Mouse (Mus musculus) midbrain, embryonic 14.5 days (tissue): ENCODE measurements around the gene Klhl36. TPM values are rescaled to one million over a fixed set of nuclear protein-coding genes. Genes with fewer than 3 reads are reported as not detected.
"Not testable (repeated sequence)": the region's sequence is repeated elsewhere in the genome, so short reads cannot be mapped to it uniquely, and the experiment has no call there.

Source experiments
- ATAC-seq: fragments of 200-750 bp; cut with Nextera tagmentation; 2 replicates; pipeline ENCODE4 v1.8.0; 2017; ENCODE audit warnings: moderate number of reproducible peaks, moderate library complexity; ENCODE audit not compliant: low FRiP score, low TSS enrichment
- DNase-seq: peaks from one replicate; pipeline ENCODE4 v3.0.0-alpha.2; 2015
- H3K27ac ChIP-seq: fragments of 300-500 bp; sonication (generic); replicated peaks from 2 replicates; pipeline ENCODE4 v1.5.1; 2014; ENCODE audit warnings: mild to moderate bottlenecking, low read depth, low read length, moderate library complexity
- H3K27me3 ChIP-seq: fragments of 300-500 bp; sonication (generic); 2 replicates; pipeline ENCODE4 v1.6.1; 2014; ENCODE audit warnings: low read length, control low read depth, mixed read lengths; ENCODE audit not compliant: control insufficient read depth, insufficient read depth
- H3K36me3 ChIP-seq: fragments of 300-500 bp; sonication (generic); 2 replicates; pipeline ENCODE4 v1.6.1; 2014; ENCODE audit warnings: low read length, control low read depth; ENCODE audit not compliant: control insufficient read depth, insufficient read depth
- H3K4me1 ChIP-seq: fragments of 300-500 bp; sonication (generic); 2 replicates; pipeline ENCODE4 v1.6.1; 2014; ENCODE audit warnings: mild to moderate bottlenecking, antibody characterized with exemption, low read length, control low read depth; ENCODE audit not compliant: control insufficient read depth, insufficient read depth
- H3K4me2 ChIP-seq: fragments of 300-500 bp; sonication (generic); 2 replicates; pipeline ENCODE4 v1.6.1; 2014; ENCODE audit warnings: mild to moderate bottlenecking, low read length, moderate library complexity
- H3K4me3 ChIP-seq: fragments of 300-500 bp; sonication (generic); replicated peaks from 2 replicates; pipeline ENCODE4 v1.5.1; 2014; ENCODE audit warnings: low read depth, low read length
- H3K9ac ChIP-seq: fragments of 300-500 bp; sonication (generic); replicated peaks from 2 replicates; pipeline ENCODE4 v1.6.1; 2014; ENCODE audit warnings: mild to moderate bottlenecking, low read length, moderate library complexity
- H3K9me3 ChIP-seq: fragments of 300-500 bp; sonication (generic); 2 replicates; pipeline ENCODE4 v1.6.1; 2016; ENCODE audit warnings: low read length, control low read depth, mixed read lengths; ENCODE audit not compliant: control insufficient read depth
- WGBS: fragments of 180-500 bp; shearing (Covaris S2); extraction: QIAGEN DNeasy Blood & Tissue Kit; methylation state at CpG from one replicate; pipeline ENCODE4 v1.1.7; 2014; 5-methylcytosine and 5-hydroxymethylcytosine counted together
- polyA plus RNA-seq: library from polyadenylated mRNA; unstranded; fragments of >200 nt; fragmentation: Nextera tagmentation; extraction: Ambion mirVana; gene quantifications from 2 replicates; pipeline ENCODE4 v1.2.1, GENCODE M21; 2014

The Klhl36 gene
- polyA plus RNA-seq, 1 experiment from 2014 or later = 14.0 TPM

DNA sequence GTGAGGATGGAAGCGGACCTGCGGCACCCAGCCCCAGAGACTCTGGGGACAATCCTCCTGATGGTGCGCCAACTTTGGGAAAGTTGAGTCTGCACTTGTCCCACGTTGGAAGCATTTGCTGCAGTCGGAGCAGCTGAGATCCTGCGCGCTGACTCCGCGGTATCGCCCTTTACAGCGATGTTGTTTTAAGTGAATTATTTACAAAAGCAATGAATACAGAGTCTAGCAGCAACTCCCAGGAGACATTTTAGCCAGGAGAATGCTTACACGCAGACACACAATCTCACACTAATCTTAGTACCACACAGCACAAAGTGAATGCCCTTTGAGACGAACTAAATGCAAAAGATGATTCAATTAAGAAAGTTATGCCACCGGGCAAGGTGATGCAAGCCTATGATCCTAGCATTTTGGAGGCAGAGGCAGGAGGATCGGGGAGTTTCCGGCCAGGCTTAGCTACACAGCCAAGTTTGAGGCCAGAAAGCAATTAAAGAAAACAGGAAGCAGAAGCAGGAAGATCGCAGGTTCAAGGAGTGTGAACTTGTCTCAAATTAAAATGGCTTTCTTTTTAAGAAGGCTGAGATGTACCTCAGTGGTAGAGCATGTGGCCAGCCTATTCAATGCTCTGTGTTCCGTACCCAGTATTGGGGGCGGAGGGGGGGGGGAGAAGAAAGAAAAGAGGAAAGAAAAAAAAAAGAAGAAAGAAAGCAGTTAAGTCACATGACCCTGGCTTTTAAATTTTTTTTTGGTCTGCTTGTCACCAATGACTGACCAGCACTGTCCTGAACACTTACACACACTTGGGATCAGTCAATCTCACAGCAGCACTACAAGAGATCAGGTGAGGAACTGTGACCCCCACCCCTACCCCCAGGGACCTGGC, 23.7 kb upstream of the Klhl36 start:
- H3K36me3 ChIP-seq = 0 out of 2 replicates have a peak, but pooled peaks cover 7% of the 10 kb centered on the region
- ATAC-seq (no peak), DNase-seq (no peak)
- peak overlapping the region; percentile 55 for H3K27ac ChIP-seq
- peak overlapping the region; percentile 78 for H3K9ac ChIP-seq
- H3K4me3 ChIP-seq = peak overlapping the region; percentile 73
- no peaks in the 10 kb centered on the region for H3K9me3 ChIP-seq
- no peaks in the 10 kb centered on the region for H3K27me3 ChIP-seq
- peak overlapping the region; percentile 78 for H3K4me2 ChIP-seq
- WGBS = 63% methylated on average over 19 of the region's 19 CpGs
- peaks cover 49% of the 10 kb centered on the region for H3K4me1 ChIP-seq

DNA sequence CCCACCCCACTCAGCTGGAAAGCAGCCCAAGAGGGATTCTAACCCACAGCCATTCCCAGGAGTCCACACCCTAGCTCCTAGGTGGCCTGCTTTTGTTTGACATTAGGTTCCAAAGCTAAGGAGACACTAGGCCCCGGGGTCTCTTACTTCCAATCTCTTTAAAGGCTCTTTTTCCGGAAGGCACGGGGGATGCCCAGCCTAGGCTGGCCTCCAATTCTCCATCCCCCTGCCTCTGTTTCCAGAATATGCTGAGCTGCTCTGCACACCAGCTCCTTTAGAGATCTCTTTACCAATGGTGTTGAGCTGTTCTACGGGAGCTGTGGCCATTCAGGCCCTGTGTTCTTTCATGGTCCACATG, 23.1 kb upstream of the Klhl36 start:
- ATAC-seq (no peak), DNase-seq (no peak)
- Histone ChIP-seq H3K27me3 (no peaks in the 10 kb centered on the region), H3K9me3 (no peaks in the 10 kb centered on the region), H3K27ac (peak overlapping the region; percentile 55; the same call in 1 of the 2 replicates), H3K4me3 (peak overlapping the region; percentile 73), H3K4me1 (peaks cover 48% of the 10 kb centered on the region), H3K4me2 (peak overlapping the region; percentile 78), H3K36me3 (0 out of 2 replicates have a peak, but pooled peaks cover 7% of the 10 kb centered on the region), H3K9ac (peak overlapping the region; percentile 78)
- 40% methylated on average over 4 of the region's 4 CpGs for WGBS

GRCm38 (mm10) chr8:119839419-119840021, 22.5 kb upstream of the Klhl36 start:
- ATAC-seq = 0 out of 2 replicates have a peak, but pooled peaks have one; percentile 2
- Histone ChIP-seq H3K4me2 (peak overlapping the region; percentile 78), H3K9me3 (no peaks in the 10 kb centered on the region), H3K4me1 (peaks cover 48% of the 10 kb centered on the region), H3K4me3 (peak overlapping the region; percentile 73), H3K9ac (peak overlapping the region; percentile 78), H3K27me3 (no peaks in the 10 kb centered on the region), H3K27ac (peak overlapping the region; percentile 87), H3K36me3 (0 out of 2 replicates have a peak, but pooled peaks cover 3% of the 10 kb centered on the region)
- 10% methylated on average over 14 of the region's 14 CpGs for WGBS
- DNase-seq = peak; percentile 54

- H3K4me3 ChIP-seq = peak within 1 kb of the TSS; percentile 73
- peaks cover 48% of the 10 kb centered on the region for H3K4me1 ChIP-seq
- peak; percentile 96 for ATAC-seq
These were observed 21.7 kb upstream of the Klhl36 start, which contains the start of gene Cotl1 for GRCm38 (mm10) chr8:119840275-119840808. Gene Cotl1 (minus strand): TSS chr8:119840544.

GRCm38 (mm10) chr8:119840905-119841411, 21.1 kb upstream of the Klhl36 start:
- Histone ChIP-seq H3K27me3 (no peaks in the 10 kb centered on the region), H3K9ac (peak overlapping the region; percentile 78), H3K4me2 (peak overlapping the region; percentile 78), H3K36me3 (0 out of 2 replicates have a peak, but pooled peaks cover 3% of the 10 kb centered on the region), H3K27ac (peak overlapping the region; percentile 87), H3K4me1 (peaks cover 43% of the 10 kb centered on the region), H3K4me3 (peak overlapping the region; percentile 73), H3K9me3 (no peaks in the 10 kb centered on the region)
- peak; percentile 57 for DNase-seq
- 8% methylated on average over 8 of the region's 8 CpGs for WGBS
- peak; percentile 38; the same call in 1 of the 2 replicates for ATAC-seq

More at GRCm38 (mm10) chr8:119840275-119840808, 21.7 kb upstream of the Klhl36 start, which contains the start of gene Cotl1:
- DNase-seq = peak; percentile 100
- 0 out of 2 replicates have a peak, but pooled peaks cover 3% of the 10 kb centered on the region for H3K36me3 ChIP-seq
- no peaks in the 10 kb centered on the region for H3K9me3 ChIP-seq
- peak within 1 kb of the TSS; percentile 78 for H3K9ac ChIP-seq
- WGBS = under 1% methylated on average over 57 of the region's 57 CpGs
- H3K27ac ChIP-seq = peak within 1 kb of the TSS; percentile 87
- H3K4me2 ChIP-seq = peak within 1 kb of the TSS; percentile 78
- H3K27me3 ChIP-seq = no peaks in the 10 kb centered on the region

- Histone ChIP-seq H3K27ac (no peak overlapping the region), H3K4me2 (no peak overlapping the region), H3K9ac (no peak overlapping the region), H3K9me3 (no peaks in the 10 kb centered on the region), H3K27me3 (no peaks in the 10 kb centered on the region), H3K36me3 (no peaks in the 10 kb centered on the region), H3K4me3 (no peak overlapping the region), H3K4me1 (peaks cover 19% of the 10 kb centered on the region)
- WGBS = 3% methylated on average over 4 of the region's 4 CpGs
- no peak for ATAC-seq
- peak; percentile 90 for DNase-seq
These were observed 18.6 kb upstream of the Klhl36 start for GRCm38 (mm10) chr8:119843444-119843843.

- WGBS = 47% methylated on average over 8 of the region's 8 CpGs
- Histone ChIP-seq H3K36me3 (no peaks in the 10 kb centered on the region), H3K27ac (no peak overlapping the region), H3K4me3 (no peak overlapping the region), H3K9ac (no peak overlapping the region), H3K9me3 (no peaks in the 10 kb centered on the region), H3K4me2 (no peak overlapping the region), H3K27me3 (no peaks in the 10 kb centered on the region), H3K4me1 (peaks cover 10% of the 10 kb centered on the region)
- ATAC-seq = no peak
- DNase-seq = no peak
These were observed 17.5 kb upstream of the Klhl36 start for GRCm38 (mm10) chr8:119844577-119844976.

DNA sequence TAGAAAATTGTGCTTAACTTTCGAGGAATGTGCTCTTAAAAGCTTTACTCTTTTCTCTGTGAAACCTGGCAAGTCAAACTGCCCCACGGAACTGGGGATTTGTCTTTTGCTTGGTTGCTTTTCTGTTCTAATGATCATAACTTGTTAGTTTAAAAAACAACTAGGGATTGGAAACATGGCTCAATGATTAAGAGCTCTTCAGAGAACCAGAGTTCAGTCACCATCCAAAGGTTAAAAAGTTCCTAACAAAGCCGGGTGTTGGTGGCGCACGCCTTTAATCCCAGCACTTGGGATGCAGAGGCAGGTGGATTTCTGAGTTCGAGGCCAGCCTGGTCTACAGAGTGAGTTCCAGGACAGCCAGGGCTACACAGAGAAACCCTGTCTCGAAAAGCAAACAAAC, 16.3 kb upstream of the Klhl36 start:
- not testable (repeated sequence) for H3K36me3 ChIP-seq, H3K9me3 ChIP-seq, H3K4me1 ChIP-seq, H3K27ac ChIP-seq, H3K27me3 ChIP-seq, ATAC-seq, DNase-seq, H3K4me3 ChIP-seq, H3K4me2 ChIP-seq, H3K9ac ChIP-seq
- 86% methylated on average over 7 of the region's 7 CpGs for WGBS
